ENCODE assay signal across 23 mouse cellular contexts in genomic region chr12:73704382-73704781, GRCm38 (mm10).
DNase-seq lines count a peak whose midpoint lies in the region; ATAC-seq and TF ChIP-seq lines count a peak whose summit lies in the region.
"Had no signal": no experiment of that assay in that cellular context is flagged by ENCODE, and none has a peak within 500 bp of the region (broad histone marks: within the 10 kb centered on the region; RNA-seq: fewer than 3 reads in every experiment).

No protein-coding gene starts in this region.

- 63% methylated on average over 3 of the region's 3 CpGs for WGBS in heart, adult 2 months
- 71% methylated on average over 3 of the region's 3 CpGs for WGBS in bone marrow, adult 2 months

- peak; percentile 56 for TF ChIP-seq CTCF in heart, adult 2 months (IDR thresholded peaks at IDR 0.05)
- peak; percentile 54 for TF ChIP-seq CTCF in layer of hippocampus, adult 2 months (conservative IDR thresholded peaks at IDR 0.05)
- TF ChIP-seq CTCF in bone marrow, adult 2 months (IDR thresholded peaks at IDR 0.05; ENCODE audit: control insufficient read depth, insufficient read depth, low read length): 0 out of 2 replicates have a peak, but pooled peaks have one; percentile 12

- no peak overlapping the region for H3K4me3 ChIP-seq in heart, adult 2 months
- H3K4me3 ChIP-seq in layer of hippocampus, adult 2 months: no peak overlapping the region
- H3K4me3 ChIP-seq in bone marrow, adult 2 months (replicated peaks; ENCODE audit: control insufficient read depth, low read depth, low read length): no peak overlapping the region
- H3K4me3 ChIP-seq: heart, embryonic 12.5 days; midbrain, embryonic 15.5 days; myocyte; neural tube, embryonic 13.5 days had no signal

- H3K79me2 ChIP-seq in heart, adult 2 months (replicated peaks; ENCODE audit: control insufficient read depth, insufficient read depth, low read length): no peaks in the 10 kb centered on the region

- no peaks in the 10 kb centered on the region for H3K36me3 ChIP-seq in heart, adult 2 months (ENCODE audit: control insufficient read depth, insufficient read depth, low read length)
- H3K36me3 ChIP-seq: midbrain, embryonic 15.5 days; neural tube, embryonic 13.5 days had no signal

- no peak for TF ChIP-seq POLR2A in heart, adult 2 months (IDR thresholded peaks at IDR 0.05; ENCODE audit: insufficient read depth, low read depth, low read length)
- TF ChIP-seq POLR2A in bone marrow, adult 2 months (IDR thresholded peaks at IDR 0.05; ENCODE audit: borderline replicate concordance, control insufficient read depth, low read depth, low read length): no peak

- no peak overlapping the region for H3K9ac ChIP-seq in heart, adult 2 months (ENCODE audit: low read depth, low read length)
- H3K9ac ChIP-seq: heart, embryonic 12.5 days; hindbrain, embryonic 14.5 days; midbrain, embryonic 15.5 days; neural tube, embryonic 13.5 days had no signal

- intact Hi-C loops in heart, adult 2 months (cut with DNase I): no loop called here
- intact Hi-C loops in heart, postnatal 10 days (cut with DNase I): loop anchor here (10.0 kb wide), 1 partner anchor 280 kb away; no protein-coding TSS in a partner anchor

- H3K27ac ChIP-seq in heart, adult 2 months: no peak overlapping the region
- H3K27ac ChIP-seq in layer of hippocampus, adult 2 months: no peak overlapping the region
- H3K27ac ChIP-seq in bone marrow, adult 2 months (ENCODE audit: control insufficient read depth, insufficient read depth, low read depth, low read length, poor library complexity): no peak overlapping the region
- H3K27ac ChIP-seq: hindbrain, embryonic 14.5 days; midbrain, embryonic 15.5 days; neural tube, embryonic 13.5 days had no signal

- H3K27me3 ChIP-seq in heart, adult 2 months (ENCODE audit: control insufficient read depth, insufficient read depth, low read length): no peaks in the 10 kb centered on the region
- H3K27me3 ChIP-seq: heart, embryonic 12.5 days; midbrain, embryonic 15.5 days had no signal

- TF ChIP-seq EP300 in heart, adult 2 months (IDR thresholded peaks at IDR 0.05; ENCODE audit: insufficient read depth, low read depth, low read length): no peak

- H3K4me1 ChIP-seq in heart, adult 2 months (ENCODE audit: control insufficient read depth, insufficient read depth, low read length): peaks cover 5% of the 10 kb centered on the region
- no peaks in the 10 kb centered on the region for H3K4me1 ChIP-seq in bone marrow, adult 2 months (ENCODE audit: control insufficient read depth, insufficient read depth, low read length)

- no peak for DNase-seq in heart, adult 2 months
- DNase-seq in heart, postnatal 10 days: no peak
- no peak for DNase-seq in layer of hippocampus, adult 2 months (ENCODE audit: low spot score in 2 of 2)
- no peak for DNase-seq in layer of hippocampus, postnatal 36 days
- DNase-seq in 3T3-L1 (ENCODE audit: low read depth, low spot score): peak; percentile 33
- DNase-seq: adrenal gland, postnatal 10 days; B cell, adult 2 months; cerebellum, adult 9-10 months; gastrocnemius, postnatal 14 days; heart, adult 11 months; heart, postnatal 36 days; lung, adult 18-20 months; lung, postnatal 4 days; retina, postnatal 1 day; right cerebral cortex, postnatal 25 days; thymus, postnatal 25 days had no signal

- no peak for ATAC-seq in cerebellum, adult (ENCODE audit: insufficient number of reproducible peaks, low FRiP score, low TSS enrichment)
